Mouse (Mus musculus) hindbrain, embryonic 16.5 days (tissue): ENCODE data around the gene Ppp1r12a. TPM values are rescaled to one million over a fixed set of nuclear protein-coding genes. Genes with fewer than 3 reads are reported as not detected.

Experiments used
- polyA plus RNA-seq: library from polyadenylated mRNA; unstranded; fragments of >200 nt; fragmentation: Nextera tagmentation; extraction: Ambion mirVana; gene quantifications from 2 replicates; pipeline ENCODE4 v1.2.1, GENCODE M21; 2015

Ppp1r12a gene
- polyA plus RNA-seq, 1 experiment from 2014 or later = 62.5 TPM

Other genes starting within 250 kb of the Ppp1r12a start
- gene Pawr, start 169.9 kb downstream of the Ppp1r12a start, polyA plus RNA-seq = 2.3 and 2.8 TPM in 2 replicates